Mouse (Mus musculus): ENCODE data around the gene Arnt2. TPM values are rescaled to one million over a fixed set of nuclear protein-coding genes. Genes with fewer than 3 reads are reported as not detected.

Arnt2 gene
- 29.7 and 37.4 TPM in 2 replicates for polyA plus RNA-seq (2012; rRNA removed)
- polyA plus RNA-seq (2014; fragmentation: Nextera tagmentation; extraction: Ambion mirVana) = 11.0 and 13.6 TPM in 2 replicates

- WGBS = under 1% methylated on average over 21 of the region's 69 CpGs
- Histone ChIP-seq H3K9ac (ENCODE audit: low read depth, low read length, severe bottlenecking) (peak within 1 kb of the TSS; percentile 91), H3K4me3 (replicated peaks; ENCODE audit: low read length) (peak within 1 kb of the TSS; percentile 76), H3K9me3 (ENCODE audit: control insufficient read depth, low read length) (no peaks in the 10 kb centered on the region), H3K36me3 (ENCODE audit: control insufficient read depth, insufficient read depth, low read length) (no peaks in the 10 kb centered on the region), H3K4me2 (replicated peaks; ENCODE audit: low read depth, low read length, severe bottlenecking) (peak within 1 kb of the TSS; percentile 84), H3K27ac (replicated peaks; ENCODE audit: low read depth, low read length) (peak within 1 kb of the TSS; percentile 88), H3K4me1 (ENCODE audit: control insufficient read depth, insufficient read depth, low read length) (peaks cover 14% of the 10 kb centered on the region), H3K27me3 (ENCODE audit: control insufficient read depth, insufficient read depth, low read length) (no peaks in the 10 kb centered on the region)
- TF ChIP-seq POLR2A (IDR thresholded peaks at IDR 0.05; ENCODE audit: borderline replicate concordance, extremely low read depth, insufficient read depth, insufficient read length) = no peak
- ATAC-seq (ENCODE audit: low FRiP score, low read depth) (peak; percentile 88), DNase-seq (ENCODE audit: low spot score) (peak; percentile 57)
These were observed at the start of gene Arnt2 for GRCm38 (mm10) chr7:84409896-84410521. Gene Arnt2, minus strand, starts transcription at chr7:84410176.

- TF ChIP-seq POLR2A (IDR thresholded peaks at IDR 0.05; ENCODE audit: borderline replicate concordance, extremely low read depth, insufficient read depth, insufficient read length) = no peak
- Histone ChIP-seq H3K4me3 (replicated peaks; ENCODE audit: low read length) (no peak overlapping the region), H3K27ac (replicated peaks; ENCODE audit: low read depth, low read length) (no peak overlapping the region), H3K4me1 (ENCODE audit: control insufficient read depth, insufficient read depth, low read length) (no peaks in the 10 kb centered on the region), H3K9ac (ENCODE audit: low read depth, low read length, severe bottlenecking) (no peak overlapping the region), H3K27me3 (ENCODE audit: control insufficient read depth, insufficient read depth, low read length) (no peaks in the 10 kb centered on the region), H3K9me3 (ENCODE audit: control insufficient read depth, low read length) (no peaks in the 10 kb centered on the region), H3K4me2 (replicated peaks; ENCODE audit: low read depth, low read length, severe bottlenecking) (no peak overlapping the region), H3K36me3 (ENCODE audit: control insufficient read depth, insufficient read depth, low read length) (no peaks in the 10 kb centered on the region)
- no peak for ATAC-seq (ENCODE audit: low FRiP score, low read depth)
- DNase-seq (ENCODE audit: low spot score) = no peak
These were observed 41.7 kb upstream of the Arnt2 start for GRCm38 (mm10) chr7:84451681-84452080.

DNA sequence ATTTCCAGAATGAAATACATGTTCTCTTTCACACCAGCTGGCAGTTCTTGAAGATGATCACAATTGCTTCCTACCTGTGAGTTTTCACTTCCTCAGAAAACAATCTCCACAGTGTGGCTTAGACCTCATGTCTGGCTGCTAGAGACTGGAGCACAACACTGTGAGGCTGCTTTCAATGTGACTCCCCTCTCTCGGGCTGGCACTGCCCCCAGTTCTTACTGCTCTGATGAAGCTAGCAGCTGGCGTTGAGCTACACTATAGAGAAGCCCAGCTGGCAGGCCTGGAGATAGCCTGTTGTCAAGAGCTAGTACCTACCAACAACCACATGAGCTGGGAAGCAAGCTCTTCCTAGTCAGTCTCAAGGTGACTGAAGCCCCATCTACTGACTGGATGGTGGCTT, 39.1 kb upstream of the Arnt2 start:
- no peaks in the 10 kb centered on the region for H3K4me1 ChIP-seq (ENCODE audit: control insufficient read depth, insufficient read depth, low read length)
- no peak overlapping the region for H3K4me2 ChIP-seq (replicated peaks; ENCODE audit: low read depth, low read length, severe bottlenecking)
- DNase-seq (ENCODE audit: low spot score) = no peak
- ATAC-seq (ENCODE audit: low FRiP score, low read depth) = no peak
- H3K4me3 ChIP-seq (replicated peaks; ENCODE audit: low read length) = no peak overlapping the region
- 69% methylated on average over 2 of the region's 2 CpGs for WGBS
- no peaks in the 10 kb centered on the region for H3K27me3 ChIP-seq (ENCODE audit: control insufficient read depth, insufficient read depth, low read length)
- TF ChIP-seq POLR2A (IDR thresholded peaks at IDR 0.05; ENCODE audit: borderline replicate concordance, extremely low read depth, insufficient read depth, insufficient read length) = no peak
- H3K9me3 ChIP-seq (ENCODE audit: control insufficient read depth, low read length) = no peaks in the 10 kb centered on the region
- no peaks in the 10 kb centered on the region for H3K36me3 ChIP-seq (ENCODE audit: control insufficient read depth, insufficient read depth, low read length)
- H3K27ac ChIP-seq (replicated peaks; ENCODE audit: low read depth, low read length) = no peak overlapping the region
- no peak overlapping the region for H3K9ac ChIP-seq (ENCODE audit: low read depth, low read length, severe bottlenecking)

- Histone ChIP-seq H3K4me3 (replicated peaks; ENCODE audit: low read length) (no peak overlapping the region), H3K4me1 (ENCODE audit: control insufficient read depth, insufficient read depth, low read length) (no peaks in the 10 kb centered on the region), H3K9ac (ENCODE audit: low read depth, low read length, severe bottlenecking) (no peak overlapping the region), H3K4me2 (replicated peaks; ENCODE audit: low read depth, low read length, severe bottlenecking) (no peak overlapping the region), H3K9me3 (ENCODE audit: control insufficient read depth, low read length) (no peaks in the 10 kb centered on the region), H3K36me3 (ENCODE audit: control insufficient read depth, insufficient read depth, low read length) (no peaks in the 10 kb centered on the region), H3K27me3 (ENCODE audit: control insufficient read depth, insufficient read depth, low read length) (no peaks in the 10 kb centered on the region), H3K27ac (replicated peaks; ENCODE audit: low read depth, low read length) (no peak overlapping the region)
- ATAC-seq (ENCODE audit: low FRiP score, low read depth) (no peak), DNase-seq (ENCODE audit: low spot score) (no peak)
- TF ChIP-seq POLR2A (IDR thresholded peaks at IDR 0.05; ENCODE audit: borderline replicate concordance, extremely low read depth, insufficient read depth, insufficient read length) = no peak
These were observed 38.5 kb upstream of the Arnt2 start for GRCm38 (mm10) chr7:84448512-84448911.

DNA sequence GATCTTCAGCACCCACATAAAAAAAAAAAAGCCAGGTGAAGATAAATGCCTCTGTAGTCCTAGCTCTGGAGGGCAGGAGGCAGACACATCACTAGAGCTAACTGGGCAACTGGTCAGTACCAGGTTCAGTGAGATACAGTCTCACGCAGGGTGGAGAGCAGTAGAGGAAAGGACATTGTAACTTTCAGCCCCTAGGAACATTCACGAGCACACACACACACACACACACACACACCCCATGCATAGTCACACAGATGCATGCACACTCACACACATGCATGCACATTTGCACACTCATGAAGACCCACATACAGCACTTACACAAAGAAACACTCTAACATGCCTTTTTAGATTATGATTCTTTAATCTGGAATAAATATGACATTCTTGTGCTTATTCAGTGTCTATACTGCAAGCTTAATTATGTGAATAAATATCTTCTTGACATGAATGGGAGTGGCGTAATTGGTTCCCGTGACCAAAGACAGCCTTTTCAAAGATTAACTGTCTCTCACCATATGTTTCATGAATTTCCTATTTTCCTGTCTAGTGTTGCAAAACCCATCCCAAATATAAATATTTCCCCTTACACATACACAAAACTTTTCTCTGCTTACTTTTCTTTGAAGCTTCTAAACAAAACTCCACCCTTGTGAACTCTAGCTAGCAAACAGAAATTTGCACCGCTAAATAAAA, 37.9 kb upstream of the Arnt2 start:
- 76% methylated on average over 5 of the region's 5 CpGs for WGBS
- ATAC-seq (ENCODE audit: low FRiP score, low read depth) = no peak

More for the DNA sequence above, 37.9 kb upstream of the Arnt2 start:
- no peak overlapping the region for H3K9ac ChIP-seq (ENCODE audit: low read depth, low read length, severe bottlenecking)
- no peak for DNase-seq (ENCODE audit: low spot score)
- H3K27ac ChIP-seq (replicated peaks; ENCODE audit: low read depth, low read length) = no peak overlapping the region
- no peaks in the 10 kb centered on the region for H3K4me1 ChIP-seq (ENCODE audit: control insufficient read depth, insufficient read depth, low read length)
- H3K27me3 ChIP-seq (ENCODE audit: control insufficient read depth, insufficient read depth, low read length) = no peaks in the 10 kb centered on the region
- no peaks in the 10 kb centered on the region for H3K9me3 ChIP-seq (ENCODE audit: control insufficient read depth, low read length)
- H3K4me3 ChIP-seq (replicated peaks; ENCODE audit: low read length) = no peak overlapping the region
- TF ChIP-seq POLR2A (IDR thresholded peaks at IDR 0.05; ENCODE audit: borderline replicate concordance, extremely low read depth, insufficient read depth, insufficient read length) = no peak
- no peaks in the 10 kb centered on the region for H3K36me3 ChIP-seq (ENCODE audit: control insufficient read depth, insufficient read depth, low read length)
- no peak overlapping the region for H3K4me2 ChIP-seq (replicated peaks; ENCODE audit: low read depth, low read length, severe bottlenecking)
